Mouse (Mus musculus): ENCODE data around the gene Slc1a4.

Slc1a4 gene

GRCm38 (mm10) chr11:20332561-20333514, at the start of gene Slc1a4:
Slc1a4 (minus strand) TSS chr11:20332713.
- DNase-seq (ENCODE audit: extremely low read depth, low read depth, low spot score), result peak; percentile 74

GRCm38 (mm10) chr11:20380106-20380505, 47.6 kb upstream of the Slc1a4 start:
- no peak for DNase-seq (ENCODE audit: extremely low read depth, low read depth, low spot score)

GRCm38 (mm10) chr11:20376642-20377041, 44.1 kb upstream of the Slc1a4 start:
- no peak for DNase-seq (ENCODE audit: extremely low read depth, low read depth, low spot score)

- DNase-seq (ENCODE audit: extremely low read depth, low read depth, low spot score), result peak; percentile 81
These were observed 40.2 kb upstream of the Slc1a4 start for GRCm38 (mm10) chr11:20372616-20373211.

- no peak for DNase-seq (ENCODE audit: extremely low read depth, low read depth, low spot score)
These were observed 38.0 kb upstream of the Slc1a4 start for GRCm38 (mm10) chr11:20370486-20370885.

- DNase-seq (ENCODE audit: extremely low read depth, low read depth, low spot score), result no peak
These were observed 33.9 kb upstream of the Slc1a4 start for GRCm38 (mm10) chr11:20366456-20366855.

- no peak for DNase-seq (ENCODE audit: extremely low read depth, low read depth, low spot score)
These were observed 28.8 kb upstream of the Slc1a4 start for GRCm38 (mm10) chr11:20361354-20361753.

GRCm38 (mm10) chr11:20357684-20358447, 25.4 kb upstream of the Slc1a4 start:
- no peak for DNase-seq (ENCODE audit: extremely low read depth, low read depth, low spot score)

- DNase-seq (ENCODE audit: extremely low read depth, low read depth, low spot score), result no peak
These were observed 16.0 kb upstream of the Slc1a4 start for GRCm38 (mm10) chr11:20348466-20348865.

GRCm38 (mm10) chr11:20347548-20347947, 15.0 kb upstream of the Slc1a4 start:
- peak; percentile 95 for DNase-seq (ENCODE audit: extremely low read depth, low read depth, low spot score)

- DNase-seq (ENCODE audit: extremely low read depth, low read depth, low spot score), result no peak
These were observed 13.9 kb upstream of the Slc1a4 start for GRCm38 (mm10) chr11:20346369-20346768.

- no peak for DNase-seq (ENCODE audit: extremely low read depth, low read depth, low spot score)
These were observed 11.4 kb upstream of the Slc1a4 start for GRCm38 (mm10) chr11:20343952-20344351.

- DNase-seq (ENCODE audit: extremely low read depth, low read depth, low spot score), result no peak
These were observed 9.1 kb upstream of the Slc1a4 start for GRCm38 (mm10) chr11:20341598-20341997.

GRCm38 (mm10) chr11:20338703-20339102, 6.2 kb upstream of the Slc1a4 start:
- DNase-seq (ENCODE audit: extremely low read depth, low read depth, low spot score), result no peak

GRCm38 (mm10) chr11:20334301-20334700, 1.8 kb upstream of the Slc1a4 start:
- no peak for DNase-seq (ENCODE audit: extremely low read depth, low read depth, low spot score)

GRCm38 (mm10) chr11:20331690-20332537, 599 bp downstream of the Slc1a4 start:
- no peak for DNase-seq (ENCODE audit: extremely low read depth, low read depth, low spot score)

- no peak for DNase-seq (ENCODE audit: extremely low read depth, low read depth, low spot score)
These were observed 1.4 kb downstream of the Slc1a4 start for GRCm38 (mm10) chr11:20331027-20331689.

GRCm38 (mm10) chr11:20329711-20330110, 2.8 kb downstream of the Slc1a4 start:
- no peak for DNase-seq (ENCODE audit: extremely low read depth, low read depth, low spot score)

- DNase-seq (ENCODE audit: extremely low read depth, low read depth, low spot score), result no peak
These were observed 3.7 kb downstream of the Slc1a4 start for GRCm38 (mm10) chr11:20328771-20329170.
